Mouse (Mus musculus) olfactory bulb, adult 2 months (tissue): ENCODE measurements at regions not wholly inside any gene's neighbourhood (a gene's known extent, or its start where the extent isn't known, plus 50 kb on each side); places are given as distances from the start of the nearest gene placed in this dataset.

Experiments used
- H3K27ac ChIP-seq: fragments of 200-500 bp; 2 replicates; pipeline ENCODE4 v1.5.1; 2012; ENCODE audit warnings: low read depth, low read length; ENCODE audit not compliant: insufficient read depth
- H3K4me1 ChIP-seq: fragments of 200-500 bp; 2 replicates; pipeline ENCODE4 v1.6.1; 2012; ENCODE audit warnings: low read length; ENCODE audit not compliant: control insufficient read depth, insufficient read depth
- H3K4me3 ChIP-seq: fragments of 200-500 bp; 2 replicates; pipeline ENCODE4 v1.5.1; 2012; ENCODE audit warnings: mild to moderate bottlenecking, low read depth, low read length, moderate library complexity; ENCODE audit not compliant: insufficient read depth
- CTCF ChIP-seq: fragments of 200-500 bp; IDR thresholded peaks from 2 replicates; pipeline ENCODE4 v1.5.1; 2012; ENCODE audit warnings: low read depth, mild to moderate bottlenecking, low read length, moderate library complexity; ENCODE audit not compliant: insufficient read depth
- POLR2A ChIP-seq: fragments of 200-500 bp; IDR thresholded peaks from 2 replicates; pipeline ENCODE4 v1.6.1; 2012; ENCODE audit warnings: mild to moderate bottlenecking, low read depth, low read length, moderate library complexity; ENCODE audit not compliant: insufficient read depth
- WGBS: fragments of 180-500 bp; shearing (Covaris S2); methylation state at CpG from one replicate; pipeline ENCODE4 v1.1.7; 2018; 5-methylcytosine and 5-hydroxymethylcytosine counted together

- TF ChIP-seq POLR2A (no peak), CTCF (no peak)
- Histone ChIP-seq H3K4me1 (no peaks in the 10 kb centered on the region), H3K4me3 (no peak overlapping the region), H3K27ac (no peak overlapping the region)
- 76% methylated on average over 1 of the region's 1 CpGs for WGBS
Measured at GRCm38 (mm10) chr2:45351529-45352133, 234.4 kb upstream of the Zeb2 start.

- H3K27ac ChIP-seq, result no peak overlapping the region
- 89% methylated on average over 5 of the region's 5 CpGs for WGBS
- TF ChIP-seq CTCF (no peak), POLR2A (no peak)
- H3K4me1 ChIP-seq, result no peaks in the 10 kb centered on the region
- H3K4me3 ChIP-seq, result no peak overlapping the region
Measured at GRCm38 (mm10) chr2:45346358-45346757, 229.2 kb upstream of the Zeb2 start.

GRCm38 (mm10) chr2:45339866-45340265 is 222.7 kb upstream of the Zeb2 start:
- 81% methylated on average over 1 of the region's 1 CpGs for WGBS
- H3K4me3 ChIP-seq, result no peak overlapping the region
- no peaks in the 10 kb centered on the region for H3K4me1 ChIP-seq
- no peak overlapping the region for H3K27ac ChIP-seq
- TF ChIP-seq POLR2A (no peak), CTCF (no peak)

- Histone ChIP-seq H3K27ac (no peak overlapping the region), H3K4me3 (no peak overlapping the region), H3K4me1 (no peaks in the 10 kb centered on the region)
- TF ChIP-seq CTCF, result no peak
- no peak for TF ChIP-seq POLR2A
Measured at GRCm38 (mm10) chr2:45338809-45339208, 221.6 kb upstream of the Zeb2 start.

- no peak overlapping the region for H3K27ac ChIP-seq
- H3K4me3 ChIP-seq, result no peak overlapping the region
- TF ChIP-seq POLR2A (no peak), CTCF (no peak)
- 90% methylated on average over 4 of the region's 4 CpGs for WGBS
- no peaks in the 10 kb centered on the region for H3K4me1 ChIP-seq
Measured at GRCm38 (mm10) chr2:45316945-45317565, 199.9 kb upstream of the Zeb2 start.

GRCm38 (mm10) chr2:45287530-45288009 is 170.4 kb upstream of the Zeb2 start:
- Histone ChIP-seq H3K4me1 (no peaks in the 10 kb centered on the region), H3K27ac (no peak overlapping the region), H3K4me3 (no peak overlapping the region)
- 75% methylated on average over 7 of the region's 7 CpGs for WGBS
- TF ChIP-seq CTCF, result no peak
- TF ChIP-seq POLR2A, result no peak

- Histone ChIP-seq H3K4me3 (no peak overlapping the region), H3K27ac (no peak overlapping the region)
- no peak for TF ChIP-seq CTCF
- no peak for TF ChIP-seq POLR2A
Measured at GRCm38 (mm10) chr2:45283811-45284210, 166.6 kb upstream of the Zeb2 start.

GRCm38 (mm10) chr2:45279490-45279889 is 162.3 kb upstream of the Zeb2 start:
- Histone ChIP-seq H3K27ac (no peak overlapping the region), H3K4me3 (no peak overlapping the region), H3K4me1 (no peaks in the 10 kb centered on the region)
- WGBS, result 57% methylated on average over 4 of the region's 4 CpGs
- no peak for TF ChIP-seq CTCF

More at GRCm38 (mm10) chr2:45283811-45284210, 166.6 kb upstream of the Zeb2 start:
- H3K4me1 ChIP-seq, result no peaks in the 10 kb centered on the region

- TF ChIP-seq CTCF (no peak), POLR2A (no peak)
- no peak overlapping the region for H3K4me3 ChIP-seq
- 95% methylated on average over 2 of the region's 2 CpGs for WGBS
- no peak overlapping the region for H3K27ac ChIP-seq
- H3K4me1 ChIP-seq, result no peaks in the 10 kb centered on the region
Measured at GRCm38 (mm10) chr2:45277602-45278001, 160.4 kb upstream of the Zeb2 start.
